Comparison of ENCODE assay signal across 7 mouse cellular contexts in the genomic region with DNA sequence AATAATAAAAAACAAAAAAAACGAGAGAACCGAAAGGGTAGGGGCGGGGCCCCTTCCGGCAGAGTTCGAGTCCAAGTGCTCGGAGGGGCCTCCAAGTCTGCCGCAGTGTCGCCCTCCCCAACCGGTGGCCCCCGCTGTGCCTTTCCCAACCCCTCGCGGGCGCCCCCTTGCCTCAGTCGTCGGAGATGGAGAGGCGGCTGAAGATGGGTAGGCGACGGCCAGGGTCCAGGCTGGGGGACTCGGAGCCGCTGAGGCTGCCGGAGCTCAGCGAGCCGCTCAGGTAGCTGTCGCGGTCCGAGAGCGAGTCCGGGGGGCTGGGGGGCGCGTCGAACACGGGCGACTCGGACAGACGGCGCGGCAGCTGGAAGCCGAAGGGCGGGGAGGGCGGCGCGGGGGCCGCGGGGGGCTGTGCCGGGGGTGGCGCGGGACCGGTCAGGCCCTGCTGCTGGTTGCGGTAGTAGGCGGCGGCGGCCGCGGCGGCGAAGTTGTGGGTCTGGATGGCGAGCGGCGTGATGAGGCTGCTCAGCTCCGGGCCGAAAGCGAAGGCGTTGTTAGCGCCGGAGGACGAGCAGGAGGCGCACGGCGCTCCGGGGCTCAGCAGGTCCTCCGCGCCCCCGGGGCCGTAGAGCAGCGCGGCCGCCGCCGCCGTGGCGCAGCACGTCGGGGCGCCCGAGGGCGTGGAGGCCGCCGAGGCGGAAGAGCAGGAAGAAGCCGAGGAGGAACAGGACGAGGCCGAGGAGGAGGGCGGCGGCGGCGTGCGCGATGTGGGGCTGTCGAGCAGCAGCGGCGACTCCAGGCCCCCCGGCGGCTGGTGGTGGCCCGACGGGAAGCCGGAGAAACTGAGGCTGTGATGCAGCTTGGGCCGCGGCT. TPM values are rescaled to one million over a fixed set of nuclear protein-coding genes. Genes with fewer than 3 reads are reported as not detected.
DNase-seq lines count a peak whose midpoint lies in the region; ATAC-seq and TF ChIP-seq lines count a peak whose summit lies in the region.

No protein-coding gene starts in this region.

- TF ChIP-seq POLR2A in thymus, adult 2 months (IDR thresholded peaks at IDR 0.05; ENCODE audit: control insufficient read depth, extremely low read depth, insufficient read depth, low read length, poor library complexity): peak; percentile 36; the same call in 1 of the 2 replicates

- WGBS in limb, embryonic 13.5 days: under 1% methylated on average over 91 of the region's 108 CpGs
- under 1% methylated on average over 90 of the region's 108 CpGs for WGBS in midbrain, postnatal 0 days
- WGBS in thymus, adult 2 months: under 1% methylated on average over 107 of the region's 108 CpGs

- peak overlapping the region; percentile 99 for H3K27ac ChIP-seq in limb, embryonic 13.5 days
- H3K27ac ChIP-seq in midbrain, postnatal 0 days (ENCODE audit: low read depth, low read length): peak overlapping the region; percentile 67
- peak overlapping the region; percentile 97 for H3K27ac ChIP-seq in thymus, adult 2 months (ENCODE audit: control insufficient read depth, insufficient read depth, low read length)

- H3K79me2 ChIP-seq in C2C12 (ENCODE audit: control insufficient read depth, insufficient read depth): peaks cover 54% of the 10 kb centered on the region

- peaks cover 34% of the 10 kb centered on the region for H3K36me3 ChIP-seq in C2C12 (ENCODE audit: control insufficient read depth, insufficient read depth)
- H3K36me3 ChIP-seq in limb, embryonic 13.5 days: peaks cover 14% of the 10 kb centered on the region
- no peaks in the 10 kb centered on the region; the same call in 1 of the 2 replicates for H3K36me3 ChIP-seq in midbrain, postnatal 0 days (ENCODE audit: insufficient read depth, low read length)
- peaks cover 17% of the 10 kb centered on the region for H3K36me3 ChIP-seq in thymus, adult 2 months (ENCODE audit: control insufficient read depth, insufficient read depth, low read length)

- peak overlapping the region; percentile 85 for H3K4me3 ChIP-seq in C2C12 (ENCODE audit: insufficient read depth, poor library complexity, severe bottlenecking)
- peak overlapping the region; percentile 99 for H3K4me3 ChIP-seq in limb, embryonic 13.5 days
- peak overlapping the region; percentile 45 for H3K4me3 ChIP-seq in midbrain, postnatal 0 days (ENCODE audit: low read depth, low read length)
- H3K4me3 ChIP-seq in thymus, adult 2 months (ENCODE audit: control insufficient read depth, insufficient read depth, low read length): peak overlapping the region; percentile 91

- peaks cover 28% of the 10 kb centered on the region for H3K79me3 ChIP-seq in C2C12 (ENCODE audit: low read depth)

- peak overlapping the region; percentile 74 for H3K4me2 ChIP-seq in limb, embryonic 13.5 days (replicated peaks)
- H3K4me2 ChIP-seq in midbrain, postnatal 0 days (ENCODE audit: low read depth, low read length, poor library complexity, severe bottlenecking): peak overlapping the region; percentile 41

- peaks cover 51% of the 10 kb centered on the region for H3K4me1 ChIP-seq in limb, embryonic 13.5 days
- no peaks in the 10 kb centered on the region for H3K4me1 ChIP-seq in midbrain, postnatal 0 days (ENCODE audit: insufficient read depth, low read length)
- peaks cover 41% of the 10 kb centered on the region for H3K4me1 ChIP-seq in thymus, adult 2 months (replicated peaks; ENCODE audit: control insufficient read depth, insufficient read depth, low read length)

- intact Hi-C loops in heart, postnatal 36 days (cut with DNase I): no loop called here

- 0 out of 2 replicates have a peak, but pooled peaks have one; percentile 3 for ATAC-seq in erythroblast, adult 5-6 weeks (replicated peaks; ENCODE audit: low FRiP score, poor library complexity, severe bottlenecking)
- no peak for ATAC-seq in limb, embryonic 13.5 days (ENCODE audit: low FRiP score, low read depth)
- no peak for ATAC-seq in midbrain, postnatal 0 days (ENCODE audit: low FRiP score)

- peak; percentile 62 for TF ChIP-seq CTCF in C2C12 (IDR thresholded peaks at IDR 0.05; ENCODE audit: control insufficient read depth, insufficient read depth, insufficient read length)
- peak; percentile 45 for TF ChIP-seq CTCF in midbrain, postnatal 0 days (IDR thresholded peaks at IDR 0.05)
- peak; percentile 69; the same call in 1 of the 2 replicates for TF ChIP-seq CTCF in thymus, adult 2 months (IDR thresholded peaks at IDR 0.05; ENCODE audit: borderline replicate concordance, control insufficient read depth, extremely low read depth, insufficient read depth, low read length, poor library complexity)

- H3ac ChIP-seq in C2C12 (ENCODE audit: control insufficient read depth, insufficient read length, low read depth): peak overlapping the region; percentile 90

- no peaks in the 10 kb centered on the region for H3K9me3 ChIP-seq in limb, embryonic 13.5 days
- H3K9me3 ChIP-seq in midbrain, postnatal 0 days (ENCODE audit: low read length): no peaks in the 10 kb centered on the region

- H3K9ac ChIP-seq in limb, embryonic 13.5 days: peak overlapping the region; percentile 100
- H3K9ac ChIP-seq in midbrain, postnatal 0 days (replicated peaks; ENCODE audit: low read length, poor library complexity, severe bottlenecking): peak overlapping the region; percentile 57

- H3K27me3 ChIP-seq in C2C12 (ENCODE audit: control insufficient read depth, insufficient read depth, insufficient read length): no peaks in the 10 kb centered on the region
- no peaks in the 10 kb centered on the region for H3K27me3 ChIP-seq in limb, embryonic 13.5 days
- peaks cover 6% of the 10 kb centered on the region; the same call in 1 of the 2 replicates for H3K27me3 ChIP-seq in midbrain, postnatal 0 days (ENCODE audit: insufficient read depth, low read length)
- H3K27me3 ChIP-seq in thymus, adult 2 months (ENCODE audit: control insufficient read depth, insufficient read depth, low read length): no peaks in the 10 kb centered on the region

- peak; percentile 79 for DNase-seq in NIH3T3 (ENCODE audit: low read depth)
- peak; percentile 76 to 79 for DNase-seq in heart, postnatal 36 days
- DNase-seq in midbrain, postnatal 0 days (ENCODE audit: low spot score): peak; percentile 52
- DNase-seq in thymus, adult 2 months: peak; percentile 94

TF ChIP-seq in C2C12, 6 proteins besides CTCF, POLR2A, EP300 and RAD21:
- TF ChIP-seq MYOD1 (IDR thresholded peaks at IDR 0.05; ENCODE audit: control insufficient read depth, insufficient read length, low read depth) (no peak), FOSL1 (IDR thresholded peaks at IDR 0.05; ENCODE audit: insufficient read depth, low read length, poor library complexity, severe bottlenecking) (no peak), MAX (IDR thresholded peaks at IDR 0.05) (no peak), USF1 (IDR thresholded peaks at IDR 0.05; ENCODE audit: low read depth) (no peak), CEBPB (IDR thresholded peaks at IDR 0.05; ENCODE audit: low read depth) (no peak), MYOG (IDR thresholded peaks at IDR 0.05; ENCODE audit: control insufficient read depth, extremely low read depth, insufficient read length) (no peak)

RNA-seq across cellular contexts. Expression of a gene that starts 1.9 kb away (rescaled TPM):
- polyA plus RNA-seq in C2C12 (2012; fragmentation: generic; extraction: Trizol): 61.8 TPM
- total RNA-seq in erythroblast, adult 5-6 weeks (2015; ENCODE audit: low replicate concordance): 50.2 and 57.8 TPM in 2 replicates
- total RNA-seq in erythroblast, adult 5-6 weeks (2017; ENCODE audit: low replicate concordance): 23.0 and 25.8 TPM in 2 replicates
- 10 to 100 TPM; 26.4 to 31.6 TPM for total RNA-seq in heart, postnatal 36 days (2021)
- polyA plus RNA-seq in limb, embryonic 13.5 days (2015; fragmentation: Nextera tagmentation; extraction: Ambion mirVana): 18.7 and 19.7 TPM in 2 replicates
- 12.9 and 17.7 TPM in 2 replicates for total RNA-seq in midbrain, postnatal 0 days (2014; rRNA removed)
- 5.1 and 5.9 TPM in 2 replicates for polyA plus RNA-seq in midbrain, postnatal 0 days (2015; fragmentation: Nextera tagmentation; extraction: Ambion mirVana)
- 182 and 287 TPM in 2 replicates for polyA plus RNA-seq in thymus, adult 2 months (2012; rRNA removed)

Comparison
In these comparisons a context has a peak if more than half of its experiments do, and no peak if none do; other contexts are left out.
1. H3K4me3 ChIP-seq: peak in every context shown above with its lines; median percentile 99 in limb, embryonic 13.5 days; 91 in thymus, adult 2 months; 85 in C2C12; 45 in midbrain, postnatal 0 days.